In genomic region chr4:117155792-117156355, GRCm38 (mm10) we compare ENCODE assay signal across 7 mouse cellular contexts. TPM values are rescaled to one million over a fixed set of nuclear protein-coding genes. Genes with fewer than 3 reads are reported as not detected.
DNase-seq lines count a peak whose midpoint lies in the region; ATAC-seq and TF ChIP-seq lines count a peak whose summit lies in the region.

Gene Rps8 (minus strand): TSS chr4:117156243.

- H3K27me3 ChIP-seq in intestine, embryonic 15.5 days (replicated peaks), result no peaks in the 10 kb centered on the region
- no peaks in the 10 kb centered on the region for H3K27me3 ChIP-seq in midbrain, embryonic 12.5 days
- no peaks in the 10 kb centered on the region for H3K27me3 ChIP-seq in small intestine, adult 2 months (ENCODE audit: control insufficient read depth, insufficient read depth, low read length)

- H3K36me3 ChIP-seq in intestine, embryonic 15.5 days, result peaks cover 36% of the 10 kb centered on the region
- peaks cover 57% of the 10 kb centered on the region for H3K36me3 ChIP-seq in midbrain, embryonic 12.5 days
- peaks cover 36% of the 10 kb centered on the region for H3K36me3 ChIP-seq in small intestine, adult 2 months (ENCODE audit: control insufficient read depth, insufficient read depth, low read length)

- TF ChIP-seq POLR2A in small intestine, adult 2 months (IDR thresholded peaks at IDR 0.05; ENCODE audit: low read depth, low read length), result peak; percentile 90

- peak within 1 kb of the TSS; percentile 73 for H3K4me2 ChIP-seq in intestine, embryonic 15.5 days (replicated peaks)
- H3K4me2 ChIP-seq in midbrain, embryonic 12.5 days (replicated peaks), result peak within 1 kb of the TSS; percentile 86

- intact Hi-C loops in gastrocnemius, postnatal 36 days (cut with DNase I), result no loop called here
- intact Hi-C loops in left cerebral cortex, postnatal 4 days (cut with DNase I), result no loop called here

- under 1% methylated on average over 51 of the region's 52 CpGs for WGBS in intestine, embryonic 15.5 days
- under 1% methylated on average over 48 of the region's 52 CpGs for WGBS in midbrain, embryonic 12.5 days
- under 1% methylated on average over 52 of the region's 52 CpGs for WGBS in small intestine, adult 2 months

- peaks cover 12% of the 10 kb centered on the region for H3K4me1 ChIP-seq in intestine, embryonic 15.5 days (replicated peaks)
- peaks cover 21% of the 10 kb centered on the region for H3K4me1 ChIP-seq in midbrain, embryonic 12.5 days
- no peaks in the 10 kb centered on the region for H3K4me1 ChIP-seq in small intestine, adult 2 months (ENCODE audit: control insufficient read depth, insufficient read depth, insufficient read length, low read length)

- no peaks in the 10 kb centered on the region for H3K9me3 ChIP-seq in intestine, embryonic 15.5 days
- H3K9me3 ChIP-seq in midbrain, embryonic 12.5 days, result no peaks in the 10 kb centered on the region

- DNase-seq in adrenal gland, adult 2 months, result peak; percentile 92
- peak; percentile 97 for DNase-seq in embryo, embryonic 11 days
- DNase-seq in gastrocnemius, postnatal 36 days, result peak; percentile 77 to 78
- DNase-seq in left cerebral cortex, postnatal 4 days, result peak; percentile 85

- ATAC-seq in intestine, embryonic 15.5 days, result peak; percentile 92
- ATAC-seq in midbrain, embryonic 12.5 days (ENCODE audit: low FRiP score, low read depth), result peak; percentile 93

- no peak for TF ChIP-seq CTCF in small intestine, adult 2 months (IDR thresholded peaks at IDR 0.05; ENCODE audit: extremely low read depth, insufficient read length, insufficient replicate concordance, low read depth, low read length)

- H3K27ac ChIP-seq in intestine, embryonic 15.5 days, result peak within 1 kb of the TSS; percentile 84
- peak within 1 kb of the TSS; percentile 94 for H3K27ac ChIP-seq in midbrain, embryonic 12.5 days (replicated peaks)
- H3K27ac ChIP-seq in small intestine, adult 2 months (ENCODE audit: insufficient read depth, low read depth, low read length), result peak within 1 kb of the TSS; percentile 55

- H3K9ac ChIP-seq in intestine, embryonic 15.5 days, result peak within 1 kb of the TSS; percentile 92
- H3K9ac ChIP-seq in midbrain, embryonic 12.5 days (replicated peaks), result peak within 1 kb of the TSS; percentile 88

- peak within 1 kb of the TSS; percentile 61 for H3K4me3 ChIP-seq in intestine, embryonic 15.5 days (replicated peaks)
- peak within 1 kb of the TSS; percentile 98 for H3K4me3 ChIP-seq in midbrain, embryonic 12.5 days
- peak within 1 kb of the TSS; percentile 77 for H3K4me3 ChIP-seq in small intestine, adult 2 months (ENCODE audit: low read depth, low read length)

RNA-seq across cellular contexts. Expression of gene Rps8, which starts in this region (rescaled TPM):
- total RNA-seq in adrenal gland, adult 2 months (2021), result 1,000 to 10,000 TPM in 1 of 2 experiments, 100 to 1,000 TPM in 1; 552 to 1,148 TPM
- 156 and 162 TPM in 2 replicates for polyA plus RNA-seq in adrenal gland, adult 2 months (2012; rRNA removed)
- 100 to 1,000 TPM; 497 to 579 TPM for total RNA-seq in gastrocnemius, postnatal 36 days (2021)
- 1,027 and 1,033 TPM in 2 replicates for polyA plus RNA-seq in intestine, embryonic 15.5 days (2015; fragmentation: Nextera tagmentation; extraction: Ambion mirVana)
- 100 to 1,000 TPM; 774 to 852 TPM for total RNA-seq in left cerebral cortex, postnatal 4 days (2021)
- 573 and 608 TPM in 2 replicates for polyA plus RNA-seq in midbrain, embryonic 12.5 days (2016; fragmentation: Nextera tagmentation; extraction: Ambion mirVana)
- 205 and 258 TPM in 2 replicates for polyA plus RNA-seq in small intestine, adult 2 months (2012; rRNA removed)

Comparison
In these comparisons a context has a peak if more than half of its experiments do, and no peak if none do; other contexts are left out.
1. Peak in every context shown above with its lines: DNase-seq, ATAC-seq, H3K4me3 ChIP-seq and H3K27ac ChIP-seq.